Mouse (Mus musculus): ENCODE results near the gene Xdh.

Gene Xdh

DNA sequence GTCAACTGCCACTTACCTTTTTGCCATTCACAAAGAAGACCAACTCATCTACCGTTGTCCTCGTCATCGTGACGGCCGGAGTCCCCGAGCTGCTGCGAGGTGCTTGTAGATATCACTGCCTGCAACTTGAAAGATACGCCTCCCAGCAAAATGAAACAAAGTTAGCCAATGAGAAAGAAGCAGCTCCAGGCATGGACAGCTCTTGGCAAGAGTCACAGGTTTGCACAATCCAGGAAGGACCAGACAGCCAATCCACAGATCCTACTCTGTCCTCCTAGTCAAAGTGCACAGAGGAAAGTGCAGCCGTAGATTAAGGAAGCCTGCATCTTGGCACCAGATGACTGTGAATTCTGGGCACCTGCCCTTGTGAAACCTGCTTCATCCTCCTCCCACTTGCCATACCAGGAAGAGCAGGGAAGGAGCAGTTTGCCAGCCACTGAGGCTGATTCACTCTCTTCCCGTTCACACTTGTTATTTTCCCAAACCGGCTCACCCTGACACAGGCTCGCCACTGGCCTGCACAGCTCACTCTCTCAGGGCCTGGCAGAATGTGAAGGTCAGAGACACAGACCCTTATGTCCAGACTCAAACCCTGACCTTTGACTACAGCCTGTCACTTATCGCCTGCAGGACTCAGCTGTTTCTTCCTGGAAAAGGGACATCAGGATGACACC is at the start of gene Xdh:
Gene Xdh (minus strand): TSS at position 135 of the 674 bp plus-strand sequence.
- DNase-seq (ENCODE audit: extremely low read depth, low read depth, low spot score) = peak; percentile 98

DNA sequence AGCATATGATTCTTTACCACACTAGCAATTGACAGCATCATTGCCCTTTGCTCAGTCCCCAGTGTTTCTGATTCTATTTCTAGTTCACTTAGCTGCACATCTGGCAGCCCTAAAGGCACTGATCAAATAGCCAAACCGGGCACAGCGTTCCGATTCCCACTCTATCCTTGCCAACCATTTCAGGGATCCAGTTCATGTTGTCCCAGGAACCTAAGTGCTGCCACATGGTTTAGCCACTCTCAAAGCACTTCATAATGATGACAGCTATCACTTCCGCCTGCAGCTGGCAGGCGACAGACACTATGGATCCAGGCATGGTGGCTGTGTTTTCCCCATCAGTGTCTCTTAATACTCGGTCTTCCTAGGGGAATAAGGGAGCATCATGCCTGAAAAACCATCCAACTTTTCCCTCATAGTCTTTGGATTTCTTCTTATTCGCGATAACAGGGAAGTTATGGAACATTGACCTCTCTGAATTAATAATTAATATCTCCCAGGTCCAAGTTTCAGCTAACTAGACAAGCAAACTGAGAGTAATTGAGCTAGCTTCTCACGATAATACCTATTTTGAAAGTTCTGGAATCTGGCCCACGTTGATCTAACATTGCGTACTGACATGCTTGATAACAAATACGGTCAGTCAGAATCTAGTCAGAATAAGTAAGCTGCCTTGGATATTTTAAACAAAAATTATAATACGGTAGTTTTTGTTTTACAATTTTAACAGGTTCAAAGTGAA is 46.1 kb upstream of the Xdh start:
- DNase-seq (ENCODE audit: extremely low read depth, low read depth, low spot score) = no peak

DNA sequence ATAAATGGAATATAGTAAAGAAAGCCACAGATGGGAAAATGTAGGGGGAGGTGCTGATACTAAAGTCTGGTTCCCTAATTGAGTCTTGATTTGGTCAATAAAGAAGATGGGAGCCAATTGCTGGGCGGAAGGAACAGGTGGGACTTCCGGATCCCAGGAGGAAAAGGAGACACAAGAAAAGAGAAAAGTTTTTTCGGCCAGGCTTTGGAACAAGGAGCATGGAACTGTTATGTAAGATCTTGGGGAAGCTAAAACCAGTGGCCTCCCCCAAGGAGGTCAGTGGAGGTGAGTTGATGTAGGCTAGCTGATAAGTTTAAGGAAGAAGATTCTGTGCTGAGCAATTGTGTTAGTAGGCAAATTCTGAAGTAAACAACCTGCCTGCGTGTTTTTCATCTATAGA is 41.3 kb upstream of the Xdh start:
- DNase-seq (ENCODE audit: extremely low read depth, low read depth, low spot score) = no peak

- DNase-seq (ENCODE audit: extremely low read depth, low read depth, low spot score) = no peak
These were observed 36.6 kb upstream of the Xdh start for GRCm38 (mm10) chr17:73986571-73986970.

DNA sequence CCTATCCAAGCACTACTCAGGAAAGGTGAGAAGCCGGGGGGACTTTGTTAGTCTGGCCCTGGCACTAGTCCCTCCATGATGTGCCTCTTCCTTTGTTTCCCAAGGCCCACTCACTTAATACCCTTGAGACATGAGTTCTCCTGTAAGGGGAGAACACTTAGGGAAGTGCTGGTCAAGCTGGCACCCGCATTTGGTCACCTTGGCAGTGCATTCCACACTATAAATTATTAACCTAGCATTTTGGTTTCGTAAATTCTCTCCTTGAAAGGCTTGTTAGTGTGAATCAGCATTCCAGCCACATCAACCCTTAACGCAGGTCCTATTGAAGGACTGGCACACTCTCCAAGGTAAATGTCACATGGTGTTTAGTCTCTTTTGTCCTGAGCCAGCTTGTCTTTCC is 35.9 kb upstream of the Xdh start:
- DNase-seq (ENCODE audit: extremely low read depth, low read depth, low spot score) = no peak

DNA sequence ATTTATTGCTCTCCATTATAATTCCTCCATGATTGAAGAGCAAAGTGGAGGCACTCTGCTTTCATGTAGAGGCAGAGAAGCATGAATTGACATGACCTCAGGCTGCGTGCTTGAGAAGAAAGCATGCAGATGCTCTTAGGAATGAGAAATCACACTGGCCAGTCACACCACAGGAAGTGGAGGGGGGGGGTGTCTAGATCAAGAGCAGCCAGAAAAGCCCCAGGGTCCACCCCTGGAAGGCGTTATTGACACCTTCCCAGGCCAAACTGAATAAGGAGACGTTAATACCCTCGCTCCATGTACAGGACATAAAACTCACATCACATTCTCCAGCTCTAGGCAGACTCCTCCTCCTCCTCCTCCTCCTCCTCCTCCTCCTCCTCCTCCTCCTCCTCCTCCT is 34.5 kb upstream of the Xdh start:
- no peak for DNase-seq (ENCODE audit: extremely low read depth, low read depth, low spot score)

GRCm38 (mm10) chr17:73982871-73983270 is 32.9 kb upstream of the Xdh start:
- no peak for DNase-seq (ENCODE audit: extremely low read depth, low read depth, low spot score)

DNA sequence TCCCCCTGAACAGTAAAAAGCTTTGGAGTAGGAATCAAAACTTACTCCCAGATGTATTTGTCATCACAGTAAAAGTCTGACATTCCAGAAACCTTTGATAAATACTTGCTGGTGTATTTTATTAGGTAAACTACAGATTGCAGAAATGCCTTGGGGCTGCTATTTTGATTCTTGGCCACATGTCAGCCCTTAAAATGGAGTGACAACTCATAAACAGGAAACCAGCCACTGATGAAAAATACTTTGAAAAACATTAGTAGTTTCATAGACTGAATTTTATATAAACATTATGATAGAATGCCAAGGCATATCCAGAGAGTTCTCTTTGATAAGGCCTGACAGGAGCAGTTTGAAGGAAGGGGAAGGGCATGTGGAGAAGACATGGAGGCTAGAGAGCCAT is 26.1 kb upstream of the Xdh start:
- DNase-seq (ENCODE audit: extremely low read depth, low read depth, low spot score) = no peak

DNA sequence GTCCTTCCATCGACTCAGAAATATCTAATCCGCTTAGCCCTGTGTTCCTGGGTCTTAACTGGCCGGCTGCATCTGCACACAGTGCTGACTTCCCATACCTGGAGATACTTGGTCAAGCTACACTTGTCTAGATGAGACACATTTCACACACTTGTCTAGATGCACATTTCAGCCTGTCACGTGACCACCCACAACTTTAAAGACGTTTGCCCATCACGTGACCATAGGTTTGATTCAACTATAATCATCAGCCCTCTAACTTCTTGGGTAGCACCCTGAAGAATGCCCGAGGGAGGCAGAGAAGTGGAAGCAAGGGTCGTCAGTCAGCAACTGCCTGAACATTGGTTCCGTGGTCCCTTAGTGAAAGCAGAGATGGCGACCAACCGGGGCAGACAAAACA is 22.7 kb upstream of the Xdh start:
- DNase-seq (ENCODE audit: extremely low read depth, low read depth, low spot score) = no peak

DNA sequence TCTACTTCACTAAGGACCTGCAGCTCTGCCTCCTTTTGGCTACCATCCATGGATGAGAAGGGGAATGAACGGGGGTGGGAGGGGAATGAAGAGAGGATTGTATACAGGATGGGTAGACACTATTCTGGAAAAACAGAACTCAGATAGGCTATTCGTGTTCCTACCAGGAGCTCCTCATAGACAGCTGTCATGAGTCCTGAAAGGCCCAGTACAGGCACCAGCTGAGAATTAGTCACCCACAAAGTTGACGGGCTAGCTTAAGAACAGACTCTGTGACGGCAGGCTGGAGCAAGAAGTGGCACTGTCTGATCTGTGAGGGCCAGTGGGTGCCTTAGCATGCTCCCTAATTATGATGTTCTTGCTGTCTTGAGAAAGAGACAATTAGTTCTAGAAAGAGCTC is 21.3 kb upstream of the Xdh start:
- DNase-seq (ENCODE audit: extremely low read depth, low read depth, low spot score) = no peak

- DNase-seq (ENCODE audit: extremely low read depth, low read depth, low spot score) = no peak
These were observed 20.5 kb upstream of the Xdh start for GRCm38 (mm10) chr17:73970361-73971027.

GRCm38 (mm10) chr17:73964856-73965255 is 14.9 kb upstream of the Xdh start:
- DNase-seq (ENCODE audit: extremely low read depth, low read depth, low spot score) = no peak

GRCm38 (mm10) chr17:73962628-73963043 is 12.6 kb upstream of the Xdh start:
- peak; percentile 89 for DNase-seq (ENCODE audit: extremely low read depth, low read depth, low spot score)

DNA sequence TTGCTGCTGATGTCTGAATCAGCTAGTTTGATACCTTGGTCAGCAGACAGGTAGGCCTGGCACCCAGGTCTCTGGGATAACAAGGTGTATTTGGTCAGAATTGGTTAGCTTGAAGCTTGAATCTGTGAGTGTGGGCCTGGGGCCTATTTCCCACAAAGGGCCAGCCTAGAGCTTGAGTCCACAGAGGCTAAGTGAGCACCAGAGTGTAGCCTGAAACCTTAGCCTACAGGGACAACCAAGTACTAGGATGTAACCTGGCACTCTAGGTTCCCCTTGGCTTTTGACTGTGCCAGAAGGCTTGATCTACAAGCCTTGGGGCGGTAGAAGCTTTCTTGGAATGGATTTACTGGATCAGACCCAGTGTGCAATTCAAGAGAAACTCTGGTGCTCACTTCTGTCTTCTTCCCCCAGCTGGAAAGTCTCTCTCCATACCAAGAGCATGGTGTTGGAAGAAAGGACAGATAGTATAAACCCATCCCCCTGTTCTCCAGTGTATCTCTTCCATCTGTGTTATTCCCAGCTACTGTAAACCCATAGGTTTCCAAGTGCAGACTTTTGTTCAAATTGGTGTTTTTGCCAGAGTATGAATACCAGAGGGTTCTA is 11.9 kb upstream of the Xdh start:
- no peak for DNase-seq (ENCODE audit: extremely low read depth, low read depth, low spot score)

- no peak for DNase-seq (ENCODE audit: extremely low read depth, low read depth, low spot score)
These were observed 10.7 kb upstream of the Xdh start for GRCm38 (mm10) chr17:73960745-73961144.

GRCm38 (mm10) chr17:73952103-73952521 is 2.1 kb upstream of the Xdh start:
- DNase-seq (ENCODE audit: extremely low read depth, low read depth, low spot score) = no peak

DNA sequence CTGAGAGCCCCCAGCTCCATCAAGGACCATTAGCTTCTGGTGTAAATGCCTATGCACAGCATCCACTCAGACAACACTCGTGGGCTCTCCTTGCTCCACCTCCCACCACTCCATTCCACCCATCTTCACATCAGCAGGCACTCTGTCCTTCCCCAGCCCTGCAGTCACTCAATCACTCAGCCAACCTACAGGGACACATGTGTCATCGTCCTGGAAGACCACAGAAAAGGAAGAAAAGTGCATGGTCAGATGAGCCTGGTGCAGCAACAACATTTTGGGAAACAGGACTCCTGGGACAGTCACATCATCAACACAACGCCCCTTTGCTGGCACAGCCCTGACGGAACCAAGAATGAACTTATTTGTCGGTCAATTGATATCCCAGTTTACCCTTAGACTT is 974 bp upstream of the Xdh start:
- no peak for DNase-seq (ENCODE audit: extremely low read depth, low read depth, low spot score)

DNA sequence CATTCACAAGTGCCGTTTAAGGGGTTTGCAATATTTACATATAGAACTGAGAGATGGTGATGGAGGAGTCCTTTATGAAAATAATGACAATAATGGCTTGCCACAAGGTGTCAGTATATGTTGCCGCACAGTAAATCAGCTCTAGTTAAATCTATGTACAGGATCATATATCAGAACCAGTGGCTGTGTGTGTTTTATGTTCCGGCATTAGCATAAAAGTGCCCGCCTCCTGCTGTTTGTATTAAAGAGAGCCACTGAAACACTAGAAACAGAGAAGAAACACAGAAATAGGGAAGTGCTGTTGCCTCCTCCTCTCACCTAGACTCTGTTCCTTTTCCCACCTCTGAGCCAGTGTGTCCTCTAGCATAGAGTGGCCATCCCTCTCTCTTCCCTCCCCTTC is 498 bp downstream of the Xdh start:
- DNase-seq (ENCODE audit: extremely low read depth, low read depth, low spot score) = no peak

GRCm38 (mm10) chr17:73948801-73949200 is 1.2 kb downstream of the Xdh start:
- peak; percentile 92 for DNase-seq (ENCODE audit: extremely low read depth, low read depth, low spot score)

DNA sequence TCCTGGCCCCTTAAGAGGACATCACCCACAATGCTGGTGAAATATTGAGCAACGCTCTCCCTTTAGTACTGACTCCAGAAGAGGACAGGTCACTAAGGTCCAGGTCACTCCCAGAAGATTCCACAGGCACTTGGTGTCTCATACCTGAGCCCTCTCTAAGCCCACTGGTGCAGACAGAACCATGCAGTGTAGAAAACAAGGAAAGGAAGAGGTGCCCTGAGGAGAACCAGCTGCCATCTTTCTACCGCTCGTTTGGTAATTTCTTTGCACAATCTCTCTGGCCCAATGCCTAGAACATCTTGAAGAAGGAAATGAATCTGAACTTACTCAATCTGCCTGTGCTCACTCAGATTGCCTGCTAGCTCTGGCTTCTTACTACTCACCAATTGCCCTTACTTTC is 2.0 kb downstream of the Xdh start:
- peak; percentile 87 for DNase-seq (ENCODE audit: extremely low read depth, low read depth, low spot score)

DNA sequence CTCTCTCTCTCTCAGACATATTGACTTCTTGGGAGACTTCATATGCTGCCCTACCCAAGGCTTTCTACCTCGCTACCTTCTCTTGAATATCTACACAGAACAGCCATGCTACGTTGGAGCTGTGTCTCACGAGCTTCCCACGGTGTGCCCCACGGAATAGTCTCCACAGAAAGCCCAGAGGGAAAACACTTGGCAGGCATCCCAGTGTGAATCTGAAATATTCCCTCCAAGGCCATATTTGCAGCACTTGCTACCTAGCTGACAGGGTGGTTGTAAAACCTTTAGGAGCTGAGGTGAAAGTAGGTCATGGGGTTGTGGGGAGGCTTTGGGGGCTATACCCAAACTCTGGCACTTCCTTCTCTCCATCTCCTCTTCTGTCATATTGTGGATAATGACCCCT is 3.1 kb downstream of the Xdh start:
- DNase-seq (ENCODE audit: extremely low read depth, low read depth, low spot score) = no peak

DNA sequence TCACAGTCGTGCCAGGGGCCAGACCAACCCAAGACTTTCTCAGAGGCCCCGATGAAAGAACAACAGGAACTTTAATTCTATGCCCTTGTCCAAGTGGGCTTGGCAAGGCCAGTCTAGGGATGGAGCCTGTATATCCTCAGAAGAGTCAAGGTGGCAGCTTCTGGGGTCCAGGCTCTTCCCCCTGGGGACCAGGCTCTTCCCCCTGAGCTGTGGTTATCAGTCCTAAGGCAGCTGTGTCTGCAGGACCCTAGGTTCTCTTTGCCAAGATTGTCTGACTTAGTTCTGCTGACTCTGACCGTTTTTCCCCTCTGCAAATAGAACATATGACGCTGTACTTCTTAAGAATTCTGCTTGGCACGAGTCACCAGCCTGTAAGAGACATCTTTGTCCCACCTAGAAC is 5.3 kb downstream of the Xdh start:
- no peak for DNase-seq (ENCODE audit: extremely low read depth, low read depth, low spot score)
